Mouse (Mus musculus) erythroid progenitor cell, adult 5-6 weeks (primary cell): ENCODE data around the gene Ubald2. TPM values are rescaled to one million over a fixed set of nuclear protein-coding genes. Genes with fewer than 3 reads are reported as not detected.
A peak's percentile ranks its signal among the peaks of the same experiment; 100 is the strongest.
"Not testable (repeated sequence)": the region's sequence is repeated elsewhere in the genome, so short reads cannot be mapped to it uniquely, and the experiment has no call there.

Experiments used
- ATAC-seq: replicated peaks from 2 replicates; pipeline ENCODE4 v1.8.0; 2016; ENCODE audit warnings: moderate number of reproducible peaks, mild to moderate bottlenecking, moderate TSS enrichment, inconsistent platforms; ENCODE audit not compliant: poor library complexity, low FRiP score, severe bottlenecking
- total RNA-seq, 2 experiments: library from RNA; stranded (forward) in 1 of 2; stranded (reverse) in 1 of 2; fragments of 150-400 nt in 1 of 2; fragments of 186-747, 209-891 nt in 1 of 2; gene quantifications; 2 replicates each; pipeline versions ENCODE4 v1.2.3 to v1.2.4; 2015 to 2017; ENCODE audit warnings: low replicate concordance in 2 of 2

Gene Ubald2
- total RNA-seq, 2 experiments from 2014 or later = 47.2 to 187 TPM

GRCm38 (mm10) chr11:116412904-116413630 is 20.8 kb upstream of the Ubald2 start, which contains the start of gene Rnf157:
TSS of gene Rnf157 (minus strand) at chr11:116413032.
- peak; percentile 89 for ATAC-seq

- ATAC-seq = no peak; the same call in 1 of the 2 replicates
These were observed 20.3 kb upstream of the Ubald2 start for GRCm38 (mm10) chr11:116413631-116414022.

- ATAC-seq = no peak
These were observed 17.5 kb upstream of the Ubald2 start for GRCm38 (mm10) chr11:116416196-116416943.

- no peak for ATAC-seq
These were observed 16.8 kb upstream of the Ubald2 start for GRCm38 (mm10) chr11:116417054-116417453.

GRCm38 (mm10) chr11:116418194-116418840 is 15.6 kb upstream of the Ubald2 start:
- no peak for ATAC-seq

GRCm38 (mm10) chr11:116418841-116419462 is 14.9 kb upstream of the Ubald2 start:
- no peak for ATAC-seq

GRCm38 (mm10) chr11:116421102-116421501 is 12.8 kb upstream of the Ubald2 start:
- no peak for ATAC-seq

- no peak for ATAC-seq
These were observed 11.3 kb upstream of the Ubald2 start for GRCm38 (mm10) chr11:116422562-116422961.

- ATAC-seq = no peak
These were observed 10.7 kb upstream of the Ubald2 start for GRCm38 (mm10) chr11:116423214-116423613.

GRCm38 (mm10) chr11:116423782-116424620 is 9.9 kb upstream of the Ubald2 start:
- ATAC-seq = no peak

GRCm38 (mm10) chr11:116424621-116425407 is 9.1 kb upstream of the Ubald2 start:
- no peak for ATAC-seq

- ATAC-seq = not testable (repeated sequence)
These were observed 7.6 kb upstream of the Ubald2 start for GRCm38 (mm10) chr11:116426328-116426727.

- no peak for ATAC-seq
These were observed 6.9 kb upstream of the Ubald2 start for GRCm38 (mm10) chr11:116426852-116427575.

- ATAC-seq = no peak; the same call in 1 of the 2 replicates
These were observed 4.7 kb upstream of the Ubald2 start for GRCm38 (mm10) chr11:116428872-116429859.

- no peak for ATAC-seq
These were observed 3.9 kb upstream of the Ubald2 start for GRCm38 (mm10) chr11:116429862-116430613.
